Comparison of ENCODE assay signal across 18 mouse cellular contexts in genomic region chr5:96868893-96869292, GRCm38 (mm10).
DNase-seq lines count a peak whose midpoint lies in the region; ATAC-seq and TF ChIP-seq lines count a peak whose summit lies in the region.
"Had no signal": no experiment of that assay in that cellular context is flagged by ENCODE, and none has a peak within 500 bp of the region (broad histone marks: within the 10 kb centered on the region; RNA-seq: fewer than 3 reads in every experiment).

No protein-coding gene starts in this region.

- H3K4me2 ChIP-seq in lung, embryonic 15.5 days: no peak overlapping the region
- H3K4me2 ChIP-seq in intestine, postnatal 0 days (replicated peaks; ENCODE audit: low read depth): no peak overlapping the region
- H3K4me2 ChIP-seq: heart, embryonic 13.5 days; hindbrain, embryonic 12.5 days had no signal

- 44% methylated on average over 6 of the region's 6 CpGs for WGBS in lung, embryonic 15.5 days
- 58% methylated on average over 6 of the region's 6 CpGs for WGBS in intestine, postnatal 0 days

- peak overlapping the region; percentile 39 for H3K27ac ChIP-seq in lung, embryonic 15.5 days
- no peak overlapping the region for H3K27ac ChIP-seq in intestine, postnatal 0 days (ENCODE audit: low read depth, low read length)
- H3K27ac ChIP-seq: heart, embryonic 13.5 days; hindbrain, embryonic 12.5 days; liver, embryonic 14.5 days; midbrain, embryonic 10.5 days had no signal

- H3K4me1 ChIP-seq in lung, embryonic 15.5 days: 0 out of 2 replicates have a peak, but pooled peaks cover 6% of the 10 kb centered on the region
- H3K4me1 ChIP-seq in intestine, postnatal 0 days (replicated peaks; ENCODE audit: control insufficient read depth, insufficient read depth, low read length): no peaks in the 10 kb centered on the region
- H3K4me1 ChIP-seq: heart, embryonic 13.5 days; hindbrain, embryonic 12.5 days; midbrain, embryonic 10.5 days had no signal

- H3K4me3 ChIP-seq in lung, embryonic 15.5 days: no peak overlapping the region
- H3K4me3 ChIP-seq in intestine, postnatal 0 days (ENCODE audit: low read depth, low read length): no peak overlapping the region
- H3K4me3 ChIP-seq: heart, embryonic 13.5 days; hindbrain, embryonic 12.5 days; midbrain, embryonic 10.5 days had no signal

- no peaks in the 10 kb centered on the region for H3K27me3 ChIP-seq in lung, embryonic 15.5 days
- H3K27me3 ChIP-seq in intestine, postnatal 0 days (replicated peaks; ENCODE audit: control insufficient read depth, insufficient read depth, low read length): no peaks in the 10 kb centered on the region
- H3K27me3 ChIP-seq: hindbrain, embryonic 12.5 days had no signal

- ATAC-seq in lung, embryonic 15.5 days (ENCODE audit: borderline replicate concordance, extremely low read depth, low FRiP score, low TSS enrichment): peak; percentile 65
- ATAC-seq in intestine, postnatal 0 days: no peak
- ATAC-seq: forebrain, embryonic 14.5 days had no signal

- DNase-seq in heart, adult 11 months: peak; percentile 44
- no peak for DNase-seq in heart, adult 8-10 months (ENCODE audit: low spot score)
- peak; percentile 10 to 17 for DNase-seq in B cell, adult 2 months
- peak; percentile 56 for DNase-seq in ovary, postnatal 36 days (ENCODE audit: low spot score)
- no peak for DNase-seq in kidney, postnatal 36 days
- no peak for DNase-seq in adipocyte (ENCODE audit: low spot score)
- DNase-seq: adrenal gland, postnatal 25 days; cerebellum, postnatal 36 days; kidney, adult 18-20 months; kidney, postnatal 25 days; left cerebral cortex, postnatal 4 days had no signal

- TF ChIP-seq CTCF in intestine, postnatal 0 days (IDR thresholded peaks at IDR 0.05; ENCODE audit: low read depth): no peak

- no peaks in the 10 kb centered on the region for H3K9me3 ChIP-seq in lung, embryonic 15.5 days
- H3K9me3 ChIP-seq in intestine, postnatal 0 days (ENCODE audit: control insufficient read depth): no peaks in the 10 kb centered on the region
- H3K9me3 ChIP-seq: heart, embryonic 13.5 days; hindbrain, embryonic 12.5 days; midbrain, embryonic 10.5 days had no signal

- no peak overlapping the region for H3K9ac ChIP-seq in lung, embryonic 15.5 days
- H3K9ac ChIP-seq in intestine, postnatal 0 days (ENCODE audit: low read depth, low read length): no peak overlapping the region
- H3K9ac ChIP-seq: heart, embryonic 13.5 days; hindbrain, embryonic 12.5 days; liver, embryonic 14.5 days had no signal

- no peaks in the 10 kb centered on the region for H3K36me3 ChIP-seq in lung, embryonic 15.5 days
- H3K36me3 ChIP-seq in intestine, postnatal 0 days (ENCODE audit: control insufficient read depth, insufficient read depth): no peaks in the 10 kb centered on the region
- H3K36me3 ChIP-seq: heart, embryonic 13.5 days; hindbrain, embryonic 12.5 days; midbrain, embryonic 10.5 days had no signal

Comparison
In these comparisons a context has a peak if more than half of its experiments do, and no peak if none do; other contexts are left out.
1. DNase-seq: peak in heart, adult 11 months (single experiment), B cell, adult 2 months (2 of 2) and ovary, postnatal 36 days (single experiment); none in heart, adult 8-10 months (single experiment), kidney, postnatal 36 days (0 of 2) and adipocyte (single experiment).